ENCODE assay signal across 49 mouse cellular contexts in genomic region chr9:49470006-49470405, GRCm38 (mm10). TPM values are rescaled to one million over a fixed set of nuclear protein-coding genes. Genes with fewer than 3 reads are reported as not detected.
"Had no signal": no experiment of that assay in that cellular context is flagged by ENCODE, and none has a peak within 500 bp of the region (broad histone marks: within the 10 kb centered on the region; RNA-seq: fewer than 3 reads in every experiment).

No protein-coding gene starts in this region.

- H3K4me2 ChIP-seq: heart, embryonic 11.5 days; heart, embryonic 13.5 days; heart, embryonic 15.5 days; hindbrain, embryonic 12.5 days; hindbrain, embryonic 13.5 days; hindbrain, embryonic 14.5 days; hindbrain, embryonic 15.5 days; intestine, embryonic 15.5 days; kidney, embryonic 15.5 days had no signal

- H3K9me3 ChIP-seq: heart, embryonic 10.5 days; heart, embryonic 13.5 days; heart, embryonic 15.5 days; hindbrain, embryonic 10.5 days; hindbrain, embryonic 12.5 days; hindbrain, embryonic 13.5 days; hindbrain, embryonic 15.5 days; intestine, embryonic 15.5 days; kidney, embryonic 15.5 days had no signal

- H3K27me3 ChIP-seq: heart, embryonic 13.5 days; heart, embryonic 15.5 days; hindbrain, embryonic 12.5 days; hindbrain, embryonic 13.5 days; hindbrain, embryonic 15.5 days; intestine, embryonic 15.5 days; kidney, embryonic 15.5 days had no signal

- H3K4me1 ChIP-seq: heart, embryonic 10.5 days; heart, embryonic 13.5 days; heart, embryonic 15.5 days; hindbrain, embryonic 10.5 days; hindbrain, embryonic 15.5 days; intestine, embryonic 15.5 days; kidney, embryonic 15.5 days had no signal

- H3K36me3 ChIP-seq: heart, embryonic 10.5 days; heart, embryonic 13.5 days; heart, embryonic 15.5 days; hindbrain, embryonic 10.5 days; hindbrain, embryonic 12.5 days; hindbrain, embryonic 13.5 days; hindbrain, embryonic 15.5 days; intestine, embryonic 15.5 days; kidney, embryonic 15.5 days had no signal

- H3K4me3 ChIP-seq: heart, adult 2 months; heart, embryonic 10.5 days; heart, embryonic 13.5 days; heart, embryonic 15.5 days; hindbrain, embryonic 10.5 days; hindbrain, embryonic 12.5 days; hindbrain, embryonic 13.5 days; hindbrain, embryonic 15.5 days; intestine, embryonic 15.5 days; kidney, embryonic 15.5 days; layer of hippocampus, adult 2 months had no signal

- H3K9ac ChIP-seq: heart, embryonic 13.5 days; heart, embryonic 15.5 days; hindbrain, embryonic 12.5 days; hindbrain, embryonic 13.5 days; hindbrain, embryonic 14.5 days; hindbrain, embryonic 15.5 days; intestine, embryonic 15.5 days; kidney, embryonic 15.5 days had no signal

- H3K27ac ChIP-seq: heart, adult 2 months; heart, embryonic 10.5 days; heart, embryonic 13.5 days; heart, embryonic 15.5 days; hindbrain, embryonic 10.5 days; hindbrain, embryonic 12.5 days; hindbrain, embryonic 13.5 days; hindbrain, embryonic 14.5 days; hindbrain, embryonic 15.5 days; hindbrain, postnatal 0 days; intestine, embryonic 15.5 days; kidney, embryonic 15.5 days; kidney, postnatal 0 days; layer of hippocampus, adult 2 months had no signal

- DNase-seq: heart, adult 2 months; heart, postnatal 10 days; heart, postnatal 14 days; heart, postnatal 36 days; heart, postnatal 4 days; kidney, adult 11 months; kidney, adult 18-20 months; kidney, adult 2 months; kidney, adult 8-10 months; kidney, adult 9 months; kidney, postnatal 10 days; kidney, postnatal 14 days; kidney, postnatal 25 days; kidney, postnatal 36 days; kidney, postnatal 4 days; layer of hippocampus, adult 9-11 months; layer of hippocampus, postnatal 36 days had no signal

- ATAC-seq: hindbrain, embryonic 16.5 days; hindbrain, postnatal 0 days; inflammation-experienced regulatory T-cells, adult 6 months; intestine, embryonic 15.5 days; intestine, postnatal 0 days had no signal

RNA-seq across cellular contexts. Expression of gene Ttc12, which starts 16.0 kb away (rescaled TPM):
- polyA plus RNA-seq: inflammation-experienced regulatory T-cells, adult 6 months had no signal

RNA-seq across cellular contexts. Expression of gene Ankk1, which starts 43.2 kb away (rescaled TPM):
- total RNA-seq: heart, adult 2 months; heart, adult 8-10 months; heart, postnatal 10 days; heart, postnatal 14 days; heart, postnatal 25 days; heart, postnatal 36 days; heart, postnatal 4 days; hematopoietic stem cell, adult 5-6 weeks; layer of hippocampus, adult 18-20 months; layer of hippocampus, adult 2 months; layer of hippocampus, adult 8-10 months; layer of hippocampus, postnatal 10 days; layer of hippocampus, postnatal 14 days; layer of hippocampus, postnatal 25 days; layer of hippocampus, postnatal 36 days; left cerebral cortex, adult 18-20 months had no signal
- polyA plus RNA-seq: heart, adult 2 months; heart, embryonic 11.5 days; heart, embryonic 13.5 days; heart, embryonic 14.5 days; heart, embryonic 15.5 days; heart, embryonic 16.5 days; heart, postnatal 0 days; hindbrain, embryonic 10.5 days; hindbrain, embryonic 11.5 days; hindbrain, embryonic 12.5 days; hindbrain, embryonic 13.5 days; hindbrain, embryonic 14.5 days; hindbrain, embryonic 15.5 days; hindbrain, embryonic 16.5 days; hindbrain, postnatal 0 days; inflammation-experienced regulatory T-cells, adult 6 months; intestine, embryonic 15.5 days; intestine, postnatal 0 days; kidney, adult 2 months; kidney, embryonic 14.5 days; kidney, embryonic 15.5 days; kidney, postnatal 0 days; large intestine, adult 2 months had no signal
